Mouse (Mus musculus): ENCODE data around the gene Gm21996.
"Not testable (repeated sequence)": the region's sequence is repeated elsewhere in the genome, so short reads cannot be mapped to it uniquely, and the experiment has no call there.

Gm21996 gene

GRCm38 (mm10) chrY:89745432-89745831 lies at the start of gene Gm21996:
Gene Gm21996, minus strand, starts transcription at chrY:89745532.
- DNase-seq (ENCODE audit: low spot score) = not testable (repeated sequence)
